Mouse (Mus musculus): ENCODE measurements around the gene Aqp3. TPM values are rescaled to one million over a fixed set of nuclear protein-coding genes. Genes with fewer than 3 reads are reported as not detected.
"Not testable (repeated sequence)": the region's sequence is repeated elsewhere in the genome, so short reads cannot be mapped to it uniquely, and the experiment has no call there.

The Aqp3 gene
- polyA plus RNA-seq, 1 experiment, result not detected

DNA sequence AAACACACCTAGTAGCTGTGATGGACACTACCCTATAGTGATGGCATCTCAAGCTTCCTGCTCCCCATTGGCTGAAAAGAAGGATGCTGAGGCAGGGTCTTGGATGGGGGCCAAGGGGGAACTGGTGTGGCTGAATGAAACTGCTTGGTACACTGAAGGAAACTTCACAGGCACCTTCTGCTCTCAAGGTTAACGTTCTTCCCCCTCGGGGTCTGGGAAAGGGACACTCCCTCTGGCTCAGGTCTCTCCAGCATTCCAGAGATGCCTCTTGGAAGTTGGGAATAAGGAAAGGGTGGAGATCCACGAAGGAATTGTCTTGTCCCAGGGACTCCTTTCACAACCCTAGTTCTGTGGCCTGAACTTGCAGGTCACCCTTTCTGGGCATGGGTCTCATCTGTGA, 6.6 kb downstream of the Aqp3 start:
- Histone ChIP-seq H3K4me3 (ENCODE audit: insufficient read depth, low read length) (no peak overlapping the region), H3K27ac (ENCODE audit: insufficient read depth, low read length) (no peak overlapping the region), H3K4me1 (ENCODE audit: control insufficient read depth, insufficient read depth, low read length) (no peaks in the 10 kb centered on the region)
- TF ChIP-seq CTCF (IDR thresholded peaks at IDR 0.05; ENCODE audit: extremely low read depth, insufficient read depth, low read length) (no peak), POLR2A (IDR thresholded peaks at IDR 0.05; ENCODE audit: extremely low read depth, insufficient read depth, low read length) (no peak)

DNA sequence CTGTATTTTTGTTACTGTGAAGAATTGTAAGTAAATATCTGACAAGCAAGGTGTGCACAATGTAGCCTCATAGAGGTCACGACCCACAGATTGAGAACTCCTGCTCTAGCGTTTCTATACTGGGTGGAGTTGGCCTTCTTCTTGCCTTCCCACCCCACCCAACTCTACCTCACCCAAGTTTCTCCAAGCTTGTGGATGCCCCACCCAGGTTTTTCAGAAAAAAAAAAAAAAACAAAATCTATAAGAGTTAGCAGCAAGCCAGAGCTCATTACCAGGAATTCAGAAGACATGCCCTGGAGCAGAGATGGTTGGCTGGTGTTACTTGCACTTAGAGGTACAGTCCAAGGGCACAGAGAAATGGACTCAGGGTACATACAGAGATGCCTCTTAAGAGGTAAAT, 8.3 kb downstream of the Aqp3 start:
- TF ChIP-seq POLR2A (IDR thresholded peaks at IDR 0.05; ENCODE audit: extremely low read depth, insufficient read depth, low read length) (no peak), CTCF (IDR thresholded peaks at IDR 0.05; ENCODE audit: extremely low read depth, insufficient read depth, low read length) (no peak)
- Histone ChIP-seq H3K4me3 (ENCODE audit: insufficient read depth, low read length) (no peak overlapping the region), H3K27ac (ENCODE audit: insufficient read depth, low read length) (no peak overlapping the region), H3K4me1 (ENCODE audit: control insufficient read depth, insufficient read depth, low read length) (no peaks in the 10 kb centered on the region)

DNA sequence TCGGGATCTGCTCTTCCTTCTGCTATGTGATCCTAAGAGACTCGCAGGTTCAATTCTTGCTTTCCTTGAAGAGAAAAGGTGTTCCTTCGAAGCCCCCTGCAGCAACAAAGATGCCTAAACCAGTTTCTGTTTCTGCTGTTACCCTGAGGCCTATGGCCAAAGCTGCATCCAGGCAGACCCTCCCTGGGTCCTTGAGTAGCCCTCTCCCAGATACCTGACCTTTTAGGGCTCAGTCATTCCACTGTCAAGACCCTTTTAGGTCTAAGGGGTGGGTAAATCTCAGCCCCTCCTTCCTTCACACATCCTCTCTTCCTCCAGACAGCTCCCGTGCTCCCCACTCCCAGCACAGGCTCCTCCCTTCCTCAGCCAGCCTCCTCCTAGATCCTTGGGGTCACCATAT, 8.8 kb downstream of the Aqp3 start:
- H3K27ac ChIP-seq (ENCODE audit: insufficient read depth, low read length), result no peak overlapping the region
- TF ChIP-seq POLR2A (IDR thresholded peaks at IDR 0.05; ENCODE audit: extremely low read depth, insufficient read depth, low read length) (no peak), CTCF (IDR thresholded peaks at IDR 0.05; ENCODE audit: extremely low read depth, insufficient read depth, low read length) (no peak)
- no peaks in the 10 kb centered on the region for H3K4me1 ChIP-seq (ENCODE audit: control insufficient read depth, insufficient read depth, low read length)
- no peak overlapping the region for H3K4me3 ChIP-seq (ENCODE audit: insufficient read depth, low read length)

DNA sequence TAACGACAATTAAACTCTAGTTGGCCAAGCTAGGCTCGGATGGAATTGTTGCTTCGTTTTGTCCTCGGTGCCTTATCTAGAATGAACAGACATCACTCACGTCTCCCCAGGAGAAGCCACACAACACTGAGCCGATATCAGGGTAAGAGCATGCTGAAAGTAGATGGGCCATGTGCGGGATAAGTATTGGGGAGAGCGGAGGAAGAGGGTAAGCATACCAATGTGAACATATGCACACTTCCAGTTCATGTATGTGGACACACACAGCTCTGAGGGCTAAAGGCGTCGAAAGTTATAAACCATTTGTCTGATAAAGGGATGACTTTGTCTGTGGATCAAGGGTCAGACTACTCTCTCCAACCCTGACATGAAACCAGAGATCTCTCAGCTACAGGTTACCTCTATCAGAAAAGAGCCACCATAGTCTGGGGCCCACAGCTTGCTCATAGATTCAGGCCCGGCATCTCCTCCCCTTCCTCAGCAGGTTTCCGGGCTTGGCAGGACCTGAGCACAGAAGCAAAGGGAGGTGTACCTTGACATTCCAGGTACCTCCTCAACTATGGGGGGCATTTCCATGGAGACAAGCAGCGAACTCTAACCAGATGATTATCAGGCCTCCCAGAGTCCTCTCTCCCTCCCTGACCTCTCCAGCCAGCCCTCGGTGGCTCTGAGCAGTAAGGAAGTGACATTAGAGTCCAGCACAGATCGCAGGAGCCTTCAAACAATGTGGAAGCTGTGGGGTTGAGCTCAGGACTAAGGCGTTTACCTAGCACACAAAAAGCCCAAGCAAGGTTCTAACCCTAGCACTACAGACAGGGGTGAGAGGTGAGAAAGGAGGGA, 10.3 kb downstream of the Aqp3 start:
- Histone ChIP-seq H3K4me1 (ENCODE audit: control insufficient read depth, insufficient read depth, low read length) (no peaks in the 10 kb centered on the region), H3K4me3 (ENCODE audit: insufficient read depth, low read length) (no peak overlapping the region), H3K27ac (ENCODE audit: insufficient read depth, low read length) (no peak overlapping the region)
- TF ChIP-seq POLR2A (IDR thresholded peaks at IDR 0.05; ENCODE audit: extremely low read depth, insufficient read depth, low read length) (no peak), CTCF (IDR thresholded peaks at IDR 0.05; ENCODE audit: extremely low read depth, insufficient read depth, low read length) (no peak)

DNA sequence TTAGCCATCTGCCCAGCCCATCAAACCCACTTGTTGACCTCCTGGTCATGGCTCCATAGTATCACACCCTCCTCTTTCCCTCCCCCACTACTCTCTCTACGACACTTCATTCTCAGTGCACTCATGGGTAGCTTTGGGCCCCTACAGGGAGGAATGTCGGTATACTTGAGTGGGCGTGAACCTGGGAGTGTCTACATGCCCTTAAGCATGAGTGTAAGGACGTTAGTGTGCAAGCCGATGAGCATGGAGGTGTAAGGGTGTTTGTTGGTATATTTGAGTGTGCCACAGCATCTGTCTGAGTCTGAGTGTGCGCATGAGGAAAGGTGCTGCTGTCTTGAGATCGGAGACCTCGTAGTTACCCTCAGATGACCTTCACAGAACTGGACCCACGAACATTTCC, 11.0 kb downstream of the Aqp3 start:
- no peak for TF ChIP-seq POLR2A (IDR thresholded peaks at IDR 0.05; ENCODE audit: extremely low read depth, insufficient read depth, low read length)
- H3K4me3 ChIP-seq (ENCODE audit: insufficient read depth, low read length), result no peak overlapping the region
- H3K4me1 ChIP-seq (ENCODE audit: control insufficient read depth, insufficient read depth, low read length), result no peaks in the 10 kb centered on the region
- no peak overlapping the region for H3K27ac ChIP-seq (ENCODE audit: insufficient read depth, low read length)

DNA sequence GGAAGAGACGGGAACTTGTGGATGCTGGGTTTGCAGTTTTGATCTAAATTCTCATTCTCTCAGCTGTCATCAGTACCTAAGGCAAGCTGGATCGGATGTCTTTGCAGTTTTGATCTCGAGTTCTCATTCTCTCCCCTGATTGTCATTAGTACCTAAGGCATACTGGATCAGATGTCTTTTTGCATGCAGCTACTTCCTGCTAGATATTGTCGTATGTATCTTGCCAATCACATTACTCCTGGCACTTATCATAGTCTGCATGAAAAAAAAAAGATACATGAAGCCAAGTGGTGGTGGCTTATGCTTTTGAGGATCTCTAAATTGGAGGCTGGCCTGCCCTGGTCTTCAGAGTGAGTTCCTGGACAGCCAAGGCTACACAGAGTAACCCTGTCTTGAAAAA, 13.2 kb downstream of the Aqp3 start:
- no peak for TF ChIP-seq POLR2A (IDR thresholded peaks at IDR 0.05; ENCODE audit: extremely low read depth, insufficient read depth, low read length)
- TF ChIP-seq CTCF (IDR thresholded peaks at IDR 0.05; ENCODE audit: extremely low read depth, insufficient read depth, low read length), result no peak
- no peak overlapping the region for H3K4me3 ChIP-seq (ENCODE audit: insufficient read depth, low read length)
- H3K4me1 ChIP-seq (ENCODE audit: control insufficient read depth, insufficient read depth, low read length), result no peaks in the 10 kb centered on the region
- H3K27ac ChIP-seq (ENCODE audit: insufficient read depth, low read length), result no peak overlapping the region

DNA sequence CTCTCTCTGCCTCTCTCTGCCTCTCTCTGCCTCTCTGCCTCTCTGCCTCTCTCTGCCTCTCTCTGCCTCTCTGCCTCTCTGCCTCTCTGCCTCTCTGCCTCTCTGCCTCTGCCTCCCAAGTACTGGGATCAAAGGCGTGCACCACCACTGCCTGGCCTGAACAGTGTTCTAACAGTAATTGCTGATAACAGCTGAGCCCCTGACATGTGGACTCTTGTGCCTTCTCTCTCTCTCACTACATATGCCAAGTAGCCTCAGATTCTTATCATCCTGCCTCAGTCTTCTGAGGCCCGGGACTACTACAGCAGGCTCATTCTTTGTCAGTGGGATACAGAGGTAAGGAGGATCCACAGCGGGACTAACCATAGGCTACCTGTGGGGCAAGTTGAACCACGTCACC, 15.2 kb downstream of the Aqp3 start:
- not testable (repeated sequence) for H3K4me3 ChIP-seq (ENCODE audit: insufficient read depth, low read length); H3K27ac ChIP-seq (ENCODE audit: insufficient read depth, low read length); H3K4me1 ChIP-seq (ENCODE audit: control insufficient read depth, insufficient read depth, low read length)

DNA sequence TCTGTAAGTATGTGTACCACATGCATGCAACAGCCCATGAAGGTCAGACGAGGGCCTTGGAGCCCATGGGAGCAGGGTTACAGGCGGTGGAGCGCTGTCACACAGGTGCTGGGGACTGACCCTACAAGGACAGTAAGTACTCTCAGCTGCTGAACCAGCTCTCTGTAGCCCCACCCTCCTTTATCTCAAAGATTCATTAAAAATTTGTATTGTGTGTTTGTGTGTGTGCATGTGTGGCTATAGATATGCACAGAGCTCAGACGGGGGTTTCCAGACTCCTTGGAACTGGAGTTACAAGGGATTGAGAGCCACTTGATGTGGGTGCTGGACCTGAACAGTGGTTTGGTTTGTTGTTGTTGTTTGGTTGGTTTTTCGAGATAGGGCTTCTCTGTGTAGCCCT, 16.2 kb downstream of the Aqp3 start:
- TF ChIP-seq CTCF (IDR thresholded peaks at IDR 0.05; ENCODE audit: extremely low read depth, insufficient read depth, low read length) (no peak), POLR2A (IDR thresholded peaks at IDR 0.05; ENCODE audit: extremely low read depth, insufficient read depth, low read length) (no peak)
- Histone ChIP-seq H3K4me1 (ENCODE audit: control insufficient read depth, insufficient read depth, low read length) (no peaks in the 10 kb centered on the region), H3K27ac (ENCODE audit: insufficient read depth, low read length) (no peak overlapping the region), H3K4me3 (ENCODE audit: insufficient read depth, low read length) (no peak overlapping the region)

DNA sequence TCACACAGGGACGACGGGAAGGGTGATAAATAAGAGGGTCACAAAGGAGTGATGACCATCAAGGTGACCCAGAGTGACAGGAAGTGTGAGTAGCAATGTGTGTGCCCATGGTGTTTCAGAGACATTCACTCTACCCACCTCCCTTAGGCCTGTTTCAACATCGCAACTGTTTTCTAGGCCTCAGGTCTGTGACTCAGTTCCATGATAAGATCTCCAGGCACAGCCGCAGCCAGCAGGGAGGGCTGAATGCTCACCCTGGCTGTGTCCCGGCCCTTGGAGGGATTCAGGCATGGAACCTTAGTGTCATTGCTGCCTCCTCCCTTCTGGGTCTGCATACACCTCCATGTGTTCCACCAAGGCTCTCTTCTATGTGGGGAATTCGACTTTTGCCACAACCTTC, 19.3 kb downstream of the Aqp3 start:
- TF ChIP-seq POLR2A (IDR thresholded peaks at IDR 0.05; ENCODE audit: extremely low read depth, insufficient read depth, low read length) (no peak), CTCF (IDR thresholded peaks at IDR 0.05; ENCODE audit: extremely low read depth, insufficient read depth, low read length) (no peak)
- Histone ChIP-seq H3K4me3 (ENCODE audit: insufficient read depth, low read length) (no peak overlapping the region), H3K27ac (ENCODE audit: insufficient read depth, low read length) (no peak overlapping the region), H3K4me1 (ENCODE audit: control insufficient read depth, insufficient read depth, low read length) (no peaks in the 10 kb centered on the region)

DNA sequence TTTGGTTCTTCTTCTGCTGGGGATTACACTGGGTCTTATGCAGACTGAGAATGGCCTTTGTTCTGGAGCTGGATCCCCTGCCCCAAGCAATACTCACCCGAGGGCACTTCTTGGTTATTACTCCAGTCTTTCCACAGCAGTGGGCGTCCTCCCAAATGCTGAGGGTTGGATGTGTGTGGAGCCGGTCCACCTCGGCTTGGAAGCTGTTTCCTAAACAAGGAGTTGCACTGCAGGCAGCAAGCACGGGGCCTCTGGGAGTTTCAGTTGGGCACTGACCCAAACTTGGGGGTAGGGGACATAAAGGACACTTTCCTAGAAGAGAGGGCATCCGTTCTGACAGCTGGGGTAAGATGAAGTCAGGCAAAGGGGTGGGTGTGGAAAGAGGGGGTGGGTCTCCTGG, 23.5 kb downstream of the Aqp3 start:
- TF ChIP-seq CTCF (IDR thresholded peaks at IDR 0.05; ENCODE audit: extremely low read depth, insufficient read depth, low read length), result no peak
- H3K4me3 ChIP-seq (ENCODE audit: insufficient read depth, low read length), result no peak overlapping the region
- no peaks in the 10 kb centered on the region; the same call in 1 of the 2 replicates for H3K4me1 ChIP-seq (ENCODE audit: control insufficient read depth, insufficient read depth, low read length)
- H3K27ac ChIP-seq (ENCODE audit: insufficient read depth, low read length), result no peak overlapping the region
